In the genomic region with DNA sequence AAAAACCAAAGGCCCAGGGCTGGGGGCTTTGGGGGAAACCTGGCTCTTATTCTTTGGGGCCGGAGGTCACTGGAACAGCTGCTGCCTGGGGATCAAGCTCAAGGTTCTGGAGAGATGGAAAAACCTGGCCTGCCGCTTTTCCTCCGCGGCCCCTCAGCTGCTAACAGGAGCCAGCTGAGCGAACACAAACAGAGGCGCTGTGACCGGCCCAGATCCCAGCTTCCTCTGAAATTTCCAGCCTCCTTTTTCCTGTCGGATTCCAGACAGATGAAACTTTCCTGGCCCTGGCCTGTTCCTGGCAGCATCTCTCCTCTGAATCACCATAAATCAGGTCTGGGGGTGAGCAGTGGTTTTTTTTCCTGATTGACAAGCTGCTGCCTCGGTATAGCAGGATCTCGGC, we compare ENCODE assay signal across 8 mouse cellular contexts. TPM values are rescaled to one million over a fixed set of nuclear protein-coding genes. Genes with fewer than 3 reads are reported as not detected.
DNase-seq lines count a peak whose midpoint lies in the region; ATAC-seq and TF ChIP-seq lines count a peak whose summit lies in the region.

No protein-coding gene starts in this region.

- H3K27ac ChIP-seq in midbrain, embryonic 12.5 days (replicated peaks) = peak overlapping the region; percentile 60
- no peak overlapping the region for H3K27ac ChIP-seq in midbrain, embryonic 16.5 days (ENCODE audit: low read length)
- H3K27ac ChIP-seq in cerebellum, adult 2 months (ENCODE audit: insufficient read depth, low read length) = no peak overlapping the region

- no peak overlapping the region for H3K9ac ChIP-seq in midbrain, embryonic 12.5 days (replicated peaks)
- no peak overlapping the region for H3K9ac ChIP-seq in midbrain, embryonic 16.5 days (ENCODE audit: low read depth, low read length)

- no peaks in the 10 kb centered on the region for H3K9me3 ChIP-seq in midbrain, embryonic 12.5 days
- no peaks in the 10 kb centered on the region for H3K9me3 ChIP-seq in midbrain, embryonic 16.5 days (replicated peaks; ENCODE audit: control insufficient read depth, low read length, poor library complexity, severe bottlenecking)

- 0 out of 2 replicates have a peak overlapping the region, but pooled peaks have one; percentile 0 for H3K4me2 ChIP-seq in midbrain, embryonic 12.5 days (replicated peaks)
- no peak overlapping the region for H3K4me2 ChIP-seq in midbrain, embryonic 16.5 days (ENCODE audit: low read length)

- no peak for TF ChIP-seq CTCF in cerebellum, adult 2 months (IDR thresholded peaks at IDR 0.05; ENCODE audit: borderline replicate concordance, insufficient read depth, low read depth, low read length)

- no peaks in the 10 kb centered on the region for H3K36me3 ChIP-seq in midbrain, embryonic 12.5 days
- H3K36me3 ChIP-seq in midbrain, embryonic 16.5 days (ENCODE audit: control insufficient read depth, insufficient read depth, low read length) = no peaks in the 10 kb centered on the region

- no peak overlapping the region for H3K4me3 ChIP-seq in midbrain, embryonic 12.5 days
- no peak overlapping the region for H3K4me3 ChIP-seq in midbrain, embryonic 16.5 days (ENCODE audit: low read depth, low read length)
- H3K4me3 ChIP-seq in cerebellum, adult 2 months (replicated peaks; ENCODE audit: insufficient read depth, low read depth, low read length) = no peak overlapping the region

- DNase-seq in heart, adult 11 months = peak; percentile 98
- peak; percentile 31 for DNase-seq in kidney, adult 11 months
- peak; percentile 76 for DNase-seq in mesoderm, embryonic 11.5 days (ENCODE audit: low read depth, low spot score)
- DNase-seq in frontal cortex, postnatal 36 days (ENCODE audit: low spot score in 2 of 2) = no peak
- DNase-seq in cerebellum, postnatal 4 days (ENCODE audit: low spot score in 2 of 2) = no peak
- no peak for DNase-seq in cerebellum, adult 2 months

- no peaks in the 10 kb centered on the region for H3K27me3 ChIP-seq in midbrain, embryonic 12.5 days
- H3K27me3 ChIP-seq in midbrain, embryonic 16.5 days (ENCODE audit: control insufficient read depth, insufficient read depth, low read depth, low read length) = no peaks in the 10 kb centered on the region
- H3K27me3 ChIP-seq in cerebellum, adult 2 months (ENCODE audit: control insufficient read depth, insufficient read depth, low read length) = no peaks in the 10 kb centered on the region; the same call in 1 of the 2 replicates

- WGBS in midbrain, embryonic 12.5 days = 16% methylated on average over 10 of the region's 10 CpGs
- WGBS in midbrain, embryonic 16.5 days = 21% methylated on average over 10 of the region's 10 CpGs
- whole genome bisulfite sequencing in cerebellum, adult 2 months = 63% methylated on average over 10 of the region's 10 CpGs

- no peak for ATAC-seq in midbrain, embryonic 12.5 days (ENCODE audit: low FRiP score, low read depth)
- no peak for ATAC-seq in midbrain, embryonic 16.5 days

- TF ChIP-seq POLR2A in cerebellum, adult 2 months (IDR thresholded peaks at IDR 0.05; ENCODE audit: borderline replicate concordance, insufficient read depth, low read length) = no peak

- peaks cover 19% of the 10 kb centered on the region for H3K4me1 ChIP-seq in midbrain, embryonic 12.5 days
- 0 out of 2 replicates have a peak, but pooled peaks cover 5% of the 10 kb centered on the region for H3K4me1 ChIP-seq in midbrain, embryonic 16.5 days (ENCODE audit: control insufficient read depth, insufficient read depth, low read length)
- no peaks in the 10 kb centered on the region for H3K4me1 ChIP-seq in cerebellum, adult 2 months (ENCODE audit: control insufficient read depth, insufficient read depth, low read length)

RNA-seq across cellular contexts. Expression of a gene that starts 44.9 kb away (rescaled TPM):
- 4.1 and 4.3 TPM in 2 replicates for polyA plus RNA-seq in midbrain, embryonic 12.5 days (2016; fragmentation: Nextera tagmentation; extraction: Ambion mirVana)
- 7.5 and 9.8 TPM in 2 replicates for polyA plus RNA-seq in midbrain, embryonic 16.5 days (2015; fragmentation: Nextera tagmentation; extraction: Ambion mirVana)
- 26.9 and 27.0 TPM in 2 replicates for polyA plus RNA-seq in cerebellum, adult 2 months (2012; rRNA removed)

Comparison
In these comparisons a context has a peak if more than half of its experiments do, and no peak if none do; other contexts are left out.
1. DNase-seq: peak in heart, adult 11 months (single experiment), kidney, adult 11 months (single experiment) and mesoderm, embryonic 11.5 days (single experiment); none in frontal cortex, postnatal 36 days (0 of 2), cerebellum, postnatal 4 days (0 of 2) and cerebellum, adult 2 months (0 of 2).